Comparison of ENCODE assay signal across 8 mouse cellular contexts in genomic region chr13:94975828-94976218, GRCm38 (mm10). TPM values are rescaled to one million over a fixed set of nuclear protein-coding genes. Genes with fewer than 3 reads are reported as not detected.
DNase-seq lines count a peak whose midpoint lies in the region; ATAC-seq and TF ChIP-seq lines count a peak whose summit lies in the region.

No protein-coding gene starts in this region.

- no peaks in the 10 kb centered on the region for H3K9me3 ChIP-seq in heart, embryonic 12.5 days (replicated peaks)
- no peaks in the 10 kb centered on the region for H3K9me3 ChIP-seq in MEL (replicated peaks; ENCODE audit: insufficient read depth, low read length)

- H3K4me2 ChIP-seq in heart, embryonic 12.5 days: peak overlapping the region; percentile 65

- no peak for TF ChIP-seq RAD21 in MEL (IDR thresholded peaks at IDR 0.05; ENCODE audit: low read depth, low read length)

- H3K9ac ChIP-seq in heart, embryonic 12.5 days: peak overlapping the region; percentile 99; the same call in 1 of the 2 replicates
- peak overlapping the region; percentile 98 for H3K9ac ChIP-seq in MEL (ENCODE audit: control insufficient read depth, low read depth, low read length, poor library complexity, severe bottlenecking)

- H3K79me2 ChIP-seq in MEL (ENCODE audit: control insufficient read depth, insufficient read depth, low read length, poor library complexity): peaks cover 3% of the 10 kb centered on the region
- peaks cover 24% of the 10 kb centered on the region for H3K79me2 ChIP-seq in macrophage (ENCODE audit: inconsistent target)

- 19% methylated on average over 9 of the region's 9 CpGs for WGBS in heart, embryonic 12.5 days
- WGBS in macrophage (ENCODE audit: missing documents): 31% methylated on average over 9 of the region's 9 CpGs

- no peaks in the 10 kb centered on the region for H3K36me3 ChIP-seq in heart, embryonic 12.5 days
- peaks cover 0 to 8% of the 10 kb centered on the region in 2 experiments; a peak in 2 of 4 replicates for H3K36me3 ChIP-seq in MEL (ENCODE audit: control insufficient read depth in 1 of 2, insufficient read depth in 2 of 2, low read length in 2 of 2)
- peaks cover 21% of the 10 kb centered on the region for H3K36me3 ChIP-seq in macrophage (ENCODE audit: inconsistent target)

- peak overlapping the region; percentile 97 for H3K4me3 ChIP-seq in heart, embryonic 12.5 days
- H3K4me3 ChIP-seq in MEL (ENCODE audit: control insufficient read depth in 1 of 2, insufficient read depth in 1 of 2, low read depth in 2 of 2, low read length in 2 of 2) (peak overlapping the region; percentile 57 to 76), macrophage (ENCODE audit: inconsistent target) (no peak overlapping the region)

- H3K27me3 ChIP-seq in heart, embryonic 12.5 days (replicated peaks): 0 out of 2 replicates have a peak, but pooled peaks cover 4% of the 10 kb centered on the region
- H3K27me3 ChIP-seq in MEL (ENCODE audit: control insufficient read depth in 1 of 2, insufficient read depth in 2 of 2, low read length in 2 of 2): peaks cover 0 to 1% of the 10 kb centered on the region in 2 experiments

- no peak for TF ChIP-seq POLR2A in MEL (IDR thresholded peaks at IDR 0.05; ENCODE audit: control insufficient read depth in 1 of 2, insufficient read depth in 1 of 2, low read depth in 1 of 2, low read length in 2 of 2, poor library complexity in 1 of 2)

- no peak for DNase-seq in heart, adult 11 months
- no peak for DNase-seq in MEL (ENCODE audit: low read depth, low spot score)
- no peak for DNase-seq in frontal cortex, postnatal 36 days (ENCODE audit: low spot score in 2 of 2)
- no peak for DNase-seq in urinary bladder, postnatal 25 days (ENCODE audit: low spot score)
- no peak for DNase-seq in retina, embryonic 14.5 days (ENCODE audit: low spot score)

- no peak for TF ChIP-seq EP300 in MEL (IDR thresholded peaks at IDR 0.05; ENCODE audit: low read depth in 1 of 2, low read length in 2 of 2)

- H3K4me1 ChIP-seq in heart, embryonic 12.5 days (replicated peaks): peaks cover 21% of the 10 kb centered on the region
- 0 out of 4 replicates have a peak, but pooled peaks cover 0 to 5% of the 10 kb centered on the region in 2 experiments for H3K4me1 ChIP-seq in MEL (ENCODE audit: control insufficient read depth in 1 of 2, insufficient read depth in 2 of 2, low read length in 2 of 2)

- no peak for TF ChIP-seq CTCF in MEL (IDR thresholded peaks at IDR 0.05 in 2 of 3, conservative IDR thresholded peaks at IDR 0.05 in 1 of 3; ENCODE audit: control insufficient read depth in 1 of 3, insufficient read depth in 1 of 3, low read depth in 2 of 3, low read length in 3 of 3, poor library complexity in 1 of 3, severe bottlenecking in 1 of 3)

- no peak for ATAC-seq in heart, embryonic 12.5 days (ENCODE audit: insufficient number of reproducible peaks, low FRiP score)
- peak; percentile 45 for ATAC-seq in granulocyte monocyte progenitor cell, adult 5-6 weeks (replicated peaks; ENCODE audit: poor library complexity, severe bottlenecking)

- peak overlapping the region; percentile 98; the same call in 1 of the 2 replicates for H3K27ac ChIP-seq in heart, embryonic 12.5 days (ENCODE audit: poor library complexity, severe bottlenecking)
- H3K27ac ChIP-seq in MEL (ENCODE audit: control insufficient read depth, low read depth, low read length): peak overlapping the region; percentile 62
- H3K27ac ChIP-seq in macrophage: peak overlapping the region; percentile 34

TF ChIP-seq in MEL, 35 proteins besides CTCF, POLR2A, EP300 and RAD21:
- TF ChIP-seq NRF1 (IDR thresholded peaks at IDR 0.05; ENCODE audit: insufficient read depth, low read depth, low read length, poor library complexity, severe bottlenecking) (no peak), SIN3A (IDR thresholded peaks at IDR 0.05; ENCODE audit: low read length) (no peak), TBP (IDR thresholded peaks at IDR 0.05; ENCODE audit: low read depth, low read length) (0 out of 2 replicates have a peak, but pooled peaks have one; percentile 19), MAFK (IDR thresholded peaks at IDR 0.05; ENCODE audit: borderline replicate concordance, low read depth, low read length) (no peak), CHD1 (IDR thresholded peaks at IDR 0.05; ENCODE audit: low read depth, low read length) (no peak), MAZ (IDR thresholded peaks at IDR 0.05; ENCODE audit: low read depth, low read length) (no peak)

RNA-seq across cellular contexts. Expression of gene Wdr41, which starts 0.3 kb away (rescaled TPM):
- polyA plus RNA-seq in heart, embryonic 12.5 days (2016; fragmentation: Nextera tagmentation; extraction: Ambion mirVana): 21.2 and 23.8 TPM in 2 replicates
- total RNA-seq in MEL (2012; rRNA removed): 11.3 and 14.3 TPM in 2 replicates
- 10 to 100 TPM in 1 of 2 experiments, not detected in 1; 14.3 TPM for polyA plus RNA-seq in MEL (2012; ENCODE audit: insufficient read depth in 1 of 2, insufficient read length in 2 of 2, low read depth in 1 of 2, low replicate concordance in 2 of 2, missing spikeins in 1 of 2)
- total RNA-seq in granulocyte monocyte progenitor cell, adult 5-6 weeks (2014; fragmentation: Nextera tagmentation): 23.5 and 30.1 TPM in 2 replicates
- total RNA-seq in granulocyte monocyte progenitor cell, adult 5-6 weeks (2017): 15.3 and 20.0 TPM in 2 replicates
- total RNA-seq in macrophage (2018; cell fraction: chromatin; rRNA removed): 100 to 1,000 TPM in 16 of 26 experiments, 10 to 100 TPM in 10; 29.6 to 150 (median 117) TPM
- 10 to 100 TPM; 36.8 to 62.0 (median 48.9) TPM for total RNA-seq in macrophage (2018; cell fraction: cytosol; rRNA removed)
- total RNA-seq in macrophage (2018; cell fraction: nucleus; rRNA removed): 100 to 1,000 TPM in 6 of 26 experiments, 10 to 100 TPM in 20; 29.7 to 132 (median 83.1) TPM
- polyA plus RNA-seq in macrophage (2018): 49.1 to 69.6 TPM (median 49.5 TPM) in 3 replicates

Comparison
In these comparisons a context has a peak if more than half of its experiments do, and no peak if none do; other contexts are left out.
1. H3K27ac ChIP-seq: peak in every context shown above with its lines; median percentile 98 in heart, embryonic 12.5 days; 62 in MEL; 34 in macrophage.